Mouse (Mus musculus) liver, embryonic 14.5 days (tissue): ENCODE measurements around the gene Lyl1. TPM values are rescaled to one million over a fixed set of nuclear protein-coding genes. Genes with fewer than 3 reads are reported as not detected.
A peak's percentile ranks its signal among the peaks of the same experiment; 100 is the strongest.

ENCODE experiments used
- ATAC-seq: fragments of 200-750 bp; cut with Nextera tagmentation; 2 replicates; pipeline ENCODE4 v1.8.0; 2017; ENCODE audit warnings: moderate number of reproducible peaks, mild to moderate bottlenecking, moderate library complexity; ENCODE audit not compliant: insufficient read depth
- DNase-seq, 3 experiments: peaks; one replicate each; pipeline ENCODE4 v3.0.0-alpha.2; 2012 to 2013; ENCODE audit warnings: low read depth in 3 of 3, low spot score in 3 of 3
- H3K27ac ChIP-seq: fragments of 300-500 bp; sonication (generic); 2 replicates; pipeline ENCODE4 v1.5.1; 2014; ENCODE audit warnings: moderate library complexity, mild to moderate bottlenecking, control low read depth, inconsistent platforms
- H3K27me3 ChIP-seq: fragments of 300-500 bp; sonication (generic); 2 replicates; pipeline ENCODE4 v1.6.1; 2014; ENCODE audit warnings: mild to moderate bottlenecking, low read length, moderate library complexity; ENCODE audit not compliant: control insufficient read depth, insufficient read depth
- H3K36me3 ChIP-seq: fragments of 300-500 bp; sonication (generic); replicated peaks from 2 replicates; pipeline ENCODE4 v1.6.1; 2014; ENCODE audit warnings: low read depth; ENCODE audit not compliant: control insufficient read depth, insufficient read depth
- H3K4me1 ChIP-seq, 2 experiments: fragments of 200-500 bp in 1 of 2; fragments of 300-500 bp in 1 of 2; sonication (generic) in 1 of 2; replicated peaks; 2 replicates each; pipeline ENCODE4 v1.6.1; 2012 to 2014; ENCODE audit warnings: antibody characterized with exemption in 1 of 2, inconsistent platforms in 1 of 2, low read length in 1 of 2; ENCODE audit not compliant: control insufficient read depth in 2 of 2, insufficient read depth in 2 of 2
- H3K4me2 ChIP-seq: fragments of 300-500 bp; sonication (generic); 2 replicates; pipeline ENCODE4 v1.6.1; 2014; ENCODE audit warnings: low read depth, mild to moderate bottlenecking, control low read depth, moderate library complexity
- H3K4me3 ChIP-seq, 2 experiments: fragments of 200-500 bp in 1 of 2; fragments of 300-500 bp in 1 of 2; sonication (generic) in 1 of 2; 2 replicates each; pipeline ENCODE4 v1.5.1; 2012 to 2014; ENCODE audit warnings: low read depth in 2 of 2, low read length in 2 of 2, mild to moderate bottlenecking in 2 of 2, control low read depth in 1 of 2, inconsistent platforms in 1 of 2, moderate library complexity in 1 of 2; ENCODE audit not compliant: insufficient read depth in 1 of 2
- H3K9ac ChIP-seq: fragments of 300-500 bp; sonication (generic); replicated peaks from 2 replicates; pipeline ENCODE4 v1.6.1; 2014; ENCODE audit warnings: mild to moderate bottlenecking, control low read depth, moderate library complexity
- H3K9me3 ChIP-seq: fragments of 300-500 bp; sonication (generic); 2 replicates; pipeline ENCODE4 v1.6.1; 2016; ENCODE audit warnings: low read length, mixed read lengths; ENCODE audit not compliant: control insufficient read depth
- CTCF ChIP-seq: IDR thresholded peaks from 2 replicates; pipeline ENCODE4 v1.5.1; 2016; ENCODE audit warnings: antibody characterized with exemption, low read depth, control low read depth
- EP300 ChIP-seq: IDR thresholded peaks from 2 replicates; pipeline ENCODE4 v1.6.1; 2016; ENCODE audit warnings: antibody characterized with exemption, low read depth
- WGBS: fragments of 180-500 bp; shearing (Covaris S2); extraction: QIAGEN DNeasy Blood & Tissue Kit; methylation state at CpG from one replicate; pipeline ENCODE4 v1.1.7; 2014; ENCODE audit not compliant: insufficient replicate concordance; 5-methylcytosine and 5-hydroxymethylcytosine counted together
- polyA plus RNA-seq, 2 experiments: library from polyadenylated mRNA; depleted of rRNA in 1 of 2; stranded (reverse) in 1 of 2; unstranded in 1 of 2; fragments of >200 nt; fragmentation: Nextera tagmentation in 1 of 2; extraction: Ambion mirVana in 1 of 2; gene quantifications; 2 replicates each; pipeline versions ENCODE4 v1.2.1 to v1.2.3; 2012 to 2014

Gene Lyl1
- polyA plus RNA-seq, 2 experiments: 45.4 to 55.6 TPM

GRCm38 (mm10) chr8:84656191-84656525 lies 45.1 kb upstream of the Lyl1 start:
- Histone ChIP-seq H3K4me3 (peak overlapping the region; percentile 41 to 50), H3K27ac (peak overlapping the region; percentile 23; the same call in 1 of the 2 replicates), H3K4me2 (peak overlapping the region; percentile 93), H3K9ac (peak overlapping the region; percentile 64), H3K9me3 (no peaks in the 10 kb centered on the region), H3K27me3 (peaks cover 3% of the 10 kb centered on the region; the same call in 1 of the 2 replicates), H3K4me1 (peaks cover 31 to 44% of the 10 kb centered on the region in 2 experiments), H3K36me3 (no peaks in the 10 kb centered on the region)
- DNase-seq: no peak
- TF ChIP-seq EP300 (no peak), CTCF (no peak)
- 9% methylated on average over 10 of the region's 10 CpGs for WGBS
- no peak for ATAC-seq

- peaks cover 3% of the 10 kb centered on the region; the same call in 1 of the 2 replicates for H3K27me3 ChIP-seq
- peak; percentile 62 to 82 (median 64) for DNase-seq
- H3K9ac ChIP-seq: peak overlapping the region; percentile 64
- H3K36me3 ChIP-seq: no peaks in the 10 kb centered on the region
- ATAC-seq: peak; percentile 63
- WGBS: 0% methylated on average over 23 of the region's 23 CpGs
- peaks cover 32 to 44% of the 10 kb centered on the region in 2 experiments for H3K4me1 ChIP-seq
- TF ChIP-seq CTCF (no peak), EP300 (no peak)
- peak overlapping the region; percentile 23 for H3K27ac ChIP-seq
- H3K9me3 ChIP-seq: no peaks in the 10 kb centered on the region
- H3K4me2 ChIP-seq: peak overlapping the region; percentile 93
- peak overlapping the region; percentile 41 to 50 for H3K4me3 ChIP-seq
These were observed 44.6 kb upstream of the Lyl1 start for GRCm38 (mm10) chr8:84656641-84657126.

- peaks cover 3% of the 10 kb centered on the region; the same call in 1 of the 2 replicates for H3K27me3 ChIP-seq
- peak overlapping the region; percentile 93 for H3K4me2 ChIP-seq
- H3K9me3 ChIP-seq: no peaks in the 10 kb centered on the region
- peak overlapping the region; percentile 5; the same call in 1 of the 2 replicates for H3K27ac ChIP-seq
- no peak for ATAC-seq
- peaks cover 32 to 44% of the 10 kb centered on the region in 2 experiments for H3K4me1 ChIP-seq
- H3K4me3 ChIP-seq: no peak overlapping the region; a peak in 1 of 4 replicates
- no peaks in the 10 kb centered on the region for H3K36me3 ChIP-seq
- no peak for DNase-seq
- no peak for TF ChIP-seq EP300
- TF ChIP-seq CTCF: no peak
- peak overlapping the region; percentile 64 for H3K9ac ChIP-seq
These were observed 44.1 kb upstream of the Lyl1 start for GRCm38 (mm10) chr8:84657203-84657602.

GRCm38 (mm10) chr8:84657680-84658079 lies 43.6 kb upstream of the Lyl1 start:
- DNase-seq (no peak), ATAC-seq (no peak)
- TF ChIP-seq EP300: no peak
- TF ChIP-seq CTCF: no peak
- Histone ChIP-seq H3K4me2 (peak overlapping the region; percentile 93; the same call in 1 of the 2 replicates), H3K36me3 (no peaks in the 10 kb centered on the region), H3K4me1 (peaks cover 32 to 44% of the 10 kb centered on the region in 2 experiments), H3K9ac (no peak overlapping the region), H3K9me3 (no peaks in the 10 kb centered on the region), H3K27ac (no peak overlapping the region), H3K4me3 (no peak overlapping the region), H3K27me3 (peaks cover 3% of the 10 kb centered on the region; the same call in 1 of the 2 replicates)
- 48% methylated on average over 4 of the region's 4 CpGs for WGBS

- H3K36me3 ChIP-seq: no peaks in the 10 kb centered on the region
- no peak overlapping the region for H3K4me2 ChIP-seq
- no peak for TF ChIP-seq CTCF
- no peak for TF ChIP-seq EP300
- H3K9ac ChIP-seq: no peak overlapping the region
- peaks cover 40 to 48% of the 10 kb centered on the region in 2 experiments for H3K4me1 ChIP-seq
- no peak overlapping the region for H3K27ac ChIP-seq
- H3K4me3 ChIP-seq: no peak overlapping the region
- DNase-seq (no peak), ATAC-seq (no peak)
- peaks cover 3% of the 10 kb centered on the region; the same call in 1 of the 2 replicates for H3K27me3 ChIP-seq
- WGBS: 10% methylated on average over 1 of the region's 1 CpGs
- no peaks in the 10 kb centered on the region for H3K9me3 ChIP-seq
These were observed 42.3 kb upstream of the Lyl1 start for GRCm38 (mm10) chr8:84658951-84659350.
